Mouse (Mus musculus) lung, adult 2 months (tissue): ENCODE results near the gene Slc25a18. TPM values are rescaled to one million over a fixed set of nuclear protein-coding genes. Genes with fewer than 3 reads are reported as not detected.

Experiments
- DNase-seq: peaks from one replicate; pipeline ENCODE4 v3.0.0; 2022
- H3K4me1 ChIP-seq: fragments of 200-500 bp; 2 replicates; pipeline ENCODE4 v1.6.1; 2011; ENCODE audit warnings: low read length; ENCODE audit not compliant: control insufficient read depth, insufficient read depth
- H3K4me3 ChIP-seq: fragments of 200-500 bp; replicated peaks from 2 replicates; pipeline ENCODE3; 2011; ENCODE audit warnings: low read depth, mild to moderate bottlenecking, control low read depth, low read length; ENCODE audit errors: extremely low read depth
- CTCF ChIP-seq: fragments of 200-500 bp; IDR thresholded peaks from 2 replicates; pipeline ENCODE4 v1.5.1; 2011; ENCODE audit warnings: mild to moderate bottlenecking, low read length, control low read depth; ENCODE audit not compliant: insufficient read depth
- POLR2A ChIP-seq: fragments of 200-500 bp; IDR thresholded peaks from 2 replicates; pipeline ENCODE4 v1.6.1; 2011; ENCODE audit warnings: low read depth, mild to moderate bottlenecking, control low read depth, low read length, borderline replicate concordance; ENCODE audit errors: extremely low read depth
- WGBS: fragments of 180-500 bp; shearing (Covaris S2); methylation state at CpG from one replicate; pipeline ENCODE4 v1.1.7; 2018; 5-methylcytosine and 5-hydroxymethylcytosine counted together
- polyA plus RNA-seq: library from polyadenylated mRNA; depleted of rRNA; stranded (reverse); fragments of >200 nt; gene quantifications from 2 replicates; pipeline ENCODE4 v1.2.3, GENCODE M21; 2012

Slc25a18 gene
- polyA plus RNA-seq, 1 experiment = 1.6 TPM

- 85% methylated on average over 6 of the region's 6 CpGs for WGBS
- DNase-seq = no peak
- Histone ChIP-seq H3K4me3 (no peak overlapping the region), H3K4me1 (peaks cover 10% of the 10 kb centered on the region)
- no peak for TF ChIP-seq CTCF
- no peak for TF ChIP-seq POLR2A
These were observed 385 bp downstream of the Slc25a18 start for GRCm38 (mm10) chr6:120773763-120774162.

- 78% methylated on average over 3 of the region's 3 CpGs for WGBS
- no peak for TF ChIP-seq POLR2A
- TF ChIP-seq CTCF = no peak
- peaks cover 10% of the 10 kb centered on the region for H3K4me1 ChIP-seq
- DNase-seq = no peak
- no peak overlapping the region for H3K4me3 ChIP-seq
These were observed 2.9 kb downstream of the Slc25a18 start for GRCm38 (mm10) chr6:120776286-120776685.

- no peak for TF ChIP-seq CTCF
- no peak for TF ChIP-seq POLR2A
- 62% methylated on average over 9 of the region's 9 CpGs for WGBS
- no peak overlapping the region for H3K4me3 ChIP-seq
- no peak for DNase-seq
- H3K4me1 ChIP-seq = peaks cover 5% of the 10 kb centered on the region
These were observed 4.2 kb downstream of the Slc25a18 start for GRCm38 (mm10) chr6:120777533-120777932.

- DNase-seq = no peak
- H3K4me3 ChIP-seq = no peak overlapping the region
- no peak for TF ChIP-seq POLR2A
- TF ChIP-seq CTCF = no peak
- peaks cover 3% of the 10 kb centered on the region for H3K4me1 ChIP-seq
- WGBS = 40% methylated on average over 3 of the region's 3 CpGs
These were observed 4.8 kb downstream of the Slc25a18 start for GRCm38 (mm10) chr6:120778226-120778625.

GRCm38 (mm10) chr6:120782948-120783347 lies 9.6 kb downstream of the Slc25a18 start:
- Histone ChIP-seq H3K4me3 (no peak overlapping the region), H3K4me1 (no peaks in the 10 kb centered on the region)
- DNase-seq = no peak
- WGBS = 82% methylated on average over 2 of the region's 2 CpGs
- no peak for TF ChIP-seq POLR2A
- no peak for TF ChIP-seq CTCF

- no peak overlapping the region for H3K4me3 ChIP-seq
- 77% methylated on average over 7 of the region's 7 CpGs for WGBS
- no peak for TF ChIP-seq POLR2A
- no peak for TF ChIP-seq CTCF
- no peaks in the 10 kb centered on the region for H3K4me1 ChIP-seq
- DNase-seq = no peak
These were observed 11.0 kb downstream of the Slc25a18 start for GRCm38 (mm10) chr6:120784351-120784750.

GRCm38 (mm10) chr6:120788068-120788607 lies 14.8 kb downstream of the Slc25a18 start:
- TF ChIP-seq CTCF = no peak
- TF ChIP-seq POLR2A = no peak
- 69% methylated on average over 5 of the region's 5 CpGs for WGBS
- H3K4me3 ChIP-seq = no peak overlapping the region
- H3K4me1 ChIP-seq = no peaks in the 10 kb centered on the region
- DNase-seq = no peak

- H3K4me3 ChIP-seq = no peak overlapping the region
- TF ChIP-seq CTCF (no peak), POLR2A (no peak)
- no peaks in the 10 kb centered on the region for H3K4me1 ChIP-seq
- DNase-seq = no peak
These were observed 15.5 kb downstream of the Slc25a18 start for GRCm38 (mm10) chr6:120788904-120789303.

GRCm38 (mm10) chr6:120790153-120790552 lies 16.8 kb downstream of the Slc25a18 start:
- H3K4me3 ChIP-seq = no peak overlapping the region
- no peaks in the 10 kb centered on the region for H3K4me1 ChIP-seq
- no peak for DNase-seq
- TF ChIP-seq CTCF (no peak), POLR2A (no peak)
- 83% methylated on average over 11 of the region's 11 CpGs for WGBS

GRCm38 (mm10) chr6:120790717-120791116 lies 17.3 kb downstream of the Slc25a18 start:
- no peak overlapping the region for H3K4me3 ChIP-seq
- no peak for TF ChIP-seq CTCF
- no peak for TF ChIP-seq POLR2A
- no peaks in the 10 kb centered on the region for H3K4me1 ChIP-seq
- 62% methylated on average over 5 of the region's 5 CpGs for WGBS
- no peak for DNase-seq
